Mouse (Mus musculus): Measurements from ENCODE around the gene Mad2l2.

- TF ChIP-seq NANOG (IDR thresholded peaks at IDR 0.05; ENCODE audit: borderline replicate concordance, low read length) (no peak), CTCF (conservative IDR thresholded peaks at IDR 0.05; ENCODE audit: low read length) (no peak)
These were observed 44.3 kb upstream of the Mad2l2 start for GRCm38 (mm10) chr4:148085907-148086305.
